In genomic region chr7:45436444-45436843, GRCm38 (mm10) we compare ENCODE assay signal across 15 mouse cellular contexts. TPM values are rescaled to one million over a fixed set of nuclear protein-coding genes. Genes with fewer than 3 reads are reported as not detected.
DNase-seq lines count a peak whose midpoint lies in the region; ATAC-seq lines count a peak whose summit lies in the region.
"Had no signal": no experiment of that assay in that cellular context is flagged by ENCODE, and none has a peak within 500 bp of the region (broad histone marks: within the 10 kb centered on the region; RNA-seq: fewer than 3 reads in every experiment).

No protein-coding gene starts in this region.

- H3K4me3 ChIP-seq in forebrain, embryonic 13.5 days, result no peak overlapping the region
- no peak overlapping the region for H3K4me3 ChIP-seq in forebrain, embryonic 16.5 days (replicated peaks; ENCODE audit: low read length)
- no peak overlapping the region for H3K4me3 ChIP-seq in kidney, embryonic 15.5 days (replicated peaks)
- H3K4me3 ChIP-seq in embryonic facial prominence, embryonic 10.5 days, result 0 out of 2 replicates have a peak overlapping the region, but pooled peaks have one; percentile 93
- H3K4me3 ChIP-seq in limb, embryonic 12.5 days (replicated peaks), result no peak overlapping the region

- H3K9me3 ChIP-seq in forebrain, embryonic 13.5 days (replicated peaks), result no peaks in the 10 kb centered on the region
- no peaks in the 10 kb centered on the region for H3K9me3 ChIP-seq in forebrain, embryonic 16.5 days (ENCODE audit: control insufficient read depth, low read length)
- H3K9me3 ChIP-seq in kidney, embryonic 15.5 days (replicated peaks), result no peaks in the 10 kb centered on the region
- H3K9me3 ChIP-seq in embryonic facial prominence, embryonic 10.5 days, result no peaks in the 10 kb centered on the region
- no peaks in the 10 kb centered on the region for H3K9me3 ChIP-seq in limb, embryonic 12.5 days

- peaks cover 45% of the 10 kb centered on the region for H3K4me1 ChIP-seq in forebrain, embryonic 13.5 days
- H3K4me1 ChIP-seq in forebrain, embryonic 16.5 days (replicated peaks; ENCODE audit: control insufficient read depth, insufficient read depth, low read length), result peaks cover 26% of the 10 kb centered on the region
- peaks cover 43% of the 10 kb centered on the region for H3K4me1 ChIP-seq in kidney, embryonic 15.5 days
- H3K4me1 ChIP-seq in embryonic facial prominence, embryonic 10.5 days, result peaks cover 49% of the 10 kb centered on the region
- peaks cover 43% of the 10 kb centered on the region for H3K4me1 ChIP-seq in limb, embryonic 12.5 days (replicated peaks)

- no peak overlapping the region for H3K27ac ChIP-seq in forebrain, embryonic 13.5 days
- no peak overlapping the region for H3K27ac ChIP-seq in forebrain, embryonic 16.5 days (ENCODE audit: low read length)
- no peak overlapping the region for H3K27ac ChIP-seq in kidney, embryonic 15.5 days
- no peak overlapping the region for H3K27ac ChIP-seq in embryonic facial prominence, embryonic 10.5 days (replicated peaks)
- no peak overlapping the region for H3K27ac ChIP-seq in limb, embryonic 12.5 days

- no peaks in the 10 kb centered on the region for H3K27me3 ChIP-seq in forebrain, embryonic 13.5 days
- H3K27me3 ChIP-seq in forebrain, embryonic 16.5 days (replicated peaks; ENCODE audit: control insufficient read depth, insufficient read depth, low read length), result no peaks in the 10 kb centered on the region
- no peaks in the 10 kb centered on the region for H3K27me3 ChIP-seq in kidney, embryonic 15.5 days
- H3K27me3 ChIP-seq in embryonic facial prominence, embryonic 10.5 days (replicated peaks; ENCODE audit: low read depth, poor library complexity, severe bottlenecking), result no peaks in the 10 kb centered on the region
- H3K27me3 ChIP-seq in limb, embryonic 12.5 days, result no peaks in the 10 kb centered on the region

- H3K36me3 ChIP-seq in forebrain, embryonic 13.5 days (ENCODE audit: poor library complexity, severe bottlenecking), result peaks cover 22% of the 10 kb centered on the region; the same call in 1 of the 2 replicates
- H3K36me3 ChIP-seq in forebrain, embryonic 16.5 days (ENCODE audit: control insufficient read depth, insufficient read depth), result no peaks in the 10 kb centered on the region
- peaks cover 32% of the 10 kb centered on the region for H3K36me3 ChIP-seq in kidney, embryonic 15.5 days
- H3K36me3 ChIP-seq in embryonic facial prominence, embryonic 10.5 days (replicated peaks), result peaks cover 38% of the 10 kb centered on the region
- H3K36me3 ChIP-seq in limb, embryonic 12.5 days, result peaks cover 31% of the 10 kb centered on the region

- no peak for ATAC-seq in forebrain, embryonic 13.5 days
- ATAC-seq in forebrain, embryonic 16.5 days, result no peak
- ATAC-seq in kidney, embryonic 15.5 days (replicated peaks; ENCODE audit: low FRiP score), result no peak
- no peak for ATAC-seq in limb, embryonic 12.5 days (ENCODE audit: insufficient number of reproducible peaks, insufficient read depth, low FRiP score, low TSS enrichment, low read depth)

- no peak overlapping the region for H3K4me2 ChIP-seq in forebrain, embryonic 13.5 days
- H3K4me2 ChIP-seq in forebrain, embryonic 16.5 days (ENCODE audit: low read length), result no peak overlapping the region
- peak overlapping the region; percentile 91; the same call in 1 of the 2 replicates for H3K4me2 ChIP-seq in kidney, embryonic 15.5 days
- H3K4me2 ChIP-seq in limb, embryonic 12.5 days, result peak overlapping the region; percentile 95

- 93% methylated on average over 5 of the region's 5 CpGs for WGBS in forebrain, embryonic 13.5 days
- 92% methylated on average over 5 of the region's 5 CpGs for WGBS in forebrain, embryonic 16.5 days
- WGBS in kidney, embryonic 15.5 days, result 94% methylated on average over 5 of the region's 5 CpGs
- WGBS in embryonic facial prominence, embryonic 10.5 days, result 93% methylated on average over 5 of the region's 5 CpGs
- WGBS in limb, embryonic 12.5 days, result 86% methylated on average over 5 of the region's 5 CpGs

- peak overlapping the region; percentile 84; the same call in 1 of the 2 replicates for H3K9ac ChIP-seq in forebrain, embryonic 13.5 days
- H3K9ac ChIP-seq in forebrain, embryonic 16.5 days (replicated peaks; ENCODE audit: low read depth, low read length), result no peak overlapping the region
- H3K9ac ChIP-seq in kidney, embryonic 15.5 days, result no peak overlapping the region
- 0 out of 2 replicates have a peak overlapping the region, but pooled peaks have one; percentile 1 for H3K9ac ChIP-seq in limb, embryonic 12.5 days (replicated peaks)

- DNase-seq in kidney, adult 11 months, result no peak
- DNase-seq in embryonic facial prominence, embryonic 10.5 days (ENCODE audit: low spot score), result no peak
- DNase-seq in embryo, embryonic 9.5 days (ENCODE audit: extremely low spot score), result no peak
- DNase-seq in adipocyte (ENCODE audit: low spot score), result no peak
- DNase-seq: adrenal gland, postnatal 10 days; cerebellum, adult 2 months; gastrocnemius, postnatal 25 days; lung, postnatal 4 days; right cerebral cortex, postnatal 4 days had no signal

RNA-seq across cellular contexts. Expression of gene Ruvbl2, which starts 1.5 kb away (rescaled TPM):
- polyA plus RNA-seq in forebrain, embryonic 13.5 days (2015; fragmentation: Nextera tagmentation; extraction: Ambion mirVana), result 153 and 173 TPM in 2 replicates
- 137 and 147 TPM in 2 replicates for polyA plus RNA-seq in forebrain, embryonic 16.5 days (2015; fragmentation: Nextera tagmentation; extraction: Ambion mirVana)
- polyA plus RNA-seq in kidney, embryonic 15.5 days (2015; fragmentation: Nextera tagmentation; extraction: Ambion mirVana), result 165 and 167 TPM in 2 replicates
- polyA plus RNA-seq in embryonic facial prominence, embryonic 10.5 days (2016; fragmentation: Nextera tagmentation; extraction: Ambion mirVana), result 227 TPM in 2 replicates
- 155 and 156 TPM in 2 replicates for polyA plus RNA-seq in limb, embryonic 12.5 days (2016; fragmentation: Nextera tagmentation; extraction: Ambion mirVana)

RNA-seq across cellular contexts. Expression of gene Gys1, which starts 1.8 kb away (rescaled TPM):
- polyA plus RNA-seq in forebrain, embryonic 13.5 days (2015; fragmentation: Nextera tagmentation; extraction: Ambion mirVana), result 20.9 and 23.0 TPM in 2 replicates
- polyA plus RNA-seq in forebrain, embryonic 16.5 days (2015; fragmentation: Nextera tagmentation; extraction: Ambion mirVana), result 19.9 and 21.6 TPM in 2 replicates
- 37.6 and 40.8 TPM in 2 replicates for polyA plus RNA-seq in kidney, embryonic 15.5 days (2015; fragmentation: Nextera tagmentation; extraction: Ambion mirVana)
- 44.2 and 45.5 TPM in 2 replicates for polyA plus RNA-seq in embryonic facial prominence, embryonic 10.5 days (2016; fragmentation: Nextera tagmentation; extraction: Ambion mirVana)
- 45.2 and 46.2 TPM in 2 replicates for polyA plus RNA-seq in limb, embryonic 12.5 days (2016; fragmentation: Nextera tagmentation; extraction: Ambion mirVana)

RNA-seq across cellular contexts. Expression of gene Lhb, which starts 15.8 kb away (rescaled TPM):
- polyA plus RNA-seq in forebrain, embryonic 13.5 days (2015; fragmentation: Nextera tagmentation; extraction: Ambion mirVana), result 0.44 and 1.1 TPM in 2 replicates
- 0.44 and 0.65 TPM in 2 replicates for polyA plus RNA-seq in forebrain, embryonic 16.5 days (2015; fragmentation: Nextera tagmentation; extraction: Ambion mirVana)
- polyA plus RNA-seq in kidney, embryonic 15.5 days (2015; fragmentation: Nextera tagmentation; extraction: Ambion mirVana), result not detected in 2 replicates
- 0.24 and 0.70 TPM in 2 replicates for polyA plus RNA-seq in embryonic facial prominence, embryonic 10.5 days (2016; fragmentation: Nextera tagmentation; extraction: Ambion mirVana)
- 0.33 TPM in 1 of 2 replicates, not detected in the other for polyA plus RNA-seq in limb, embryonic 12.5 days (2016; fragmentation: Nextera tagmentation; extraction: Ambion mirVana)
- polyA plus RNA-seq: C2C12; kidney, embryonic 16.5 days had no signal

RNA-seq across cellular contexts. Expression of gene Ntf5, which starts 22.9 kb away (rescaled TPM):
- polyA plus RNA-seq in forebrain, embryonic 13.5 days (2015; fragmentation: Nextera tagmentation; extraction: Ambion mirVana), result not detected in 2 replicates
- polyA plus RNA-seq in forebrain, embryonic 16.5 days (2015; fragmentation: Nextera tagmentation; extraction: Ambion mirVana), result 0.10 TPM in 1 of 2 replicates, not detected in the other
- polyA plus RNA-seq in kidney, embryonic 15.5 days (2015; fragmentation: Nextera tagmentation; extraction: Ambion mirVana), result 1.1 and 1.4 TPM in 2 replicates
- 2.8 TPM in 2 replicates for polyA plus RNA-seq in embryonic facial prominence, embryonic 10.5 days (2016; fragmentation: Nextera tagmentation; extraction: Ambion mirVana)
- polyA plus RNA-seq in limb, embryonic 12.5 days (2016; fragmentation: Nextera tagmentation; extraction: Ambion mirVana), result 3.9 and 5.6 TPM in 2 replicates

RNA-seq across cellular contexts. Expression of gene Ftl1, which starts 23.2 kb away (rescaled TPM):
- 6,730 and 6,791 TPM in 2 replicates for polyA plus RNA-seq in forebrain, embryonic 13.5 days (2015; fragmentation: Nextera tagmentation; extraction: Ambion mirVana)
- 5,701 and 5,899 TPM in 2 replicates for polyA plus RNA-seq in forebrain, embryonic 16.5 days (2015; fragmentation: Nextera tagmentation; extraction: Ambion mirVana)
- 4,509 and 4,690 TPM in 2 replicates for polyA plus RNA-seq in kidney, embryonic 15.5 days (2015; fragmentation: Nextera tagmentation; extraction: Ambion mirVana)
- 5,460 and 5,734 TPM in 2 replicates for polyA plus RNA-seq in embryonic facial prominence, embryonic 10.5 days (2016; fragmentation: Nextera tagmentation; extraction: Ambion mirVana)
- 4,887 and 4,953 TPM in 2 replicates for polyA plus RNA-seq in limb, embryonic 12.5 days (2016; fragmentation: Nextera tagmentation; extraction: Ambion mirVana)

Comparison
In these comparisons a context has a peak if more than half of its experiments do, and no peak if none do; other contexts are left out.
1. H3K9ac ChIP-seq: peak in forebrain, embryonic 13.5 days (single experiment) and limb, embryonic 12.5 days (single experiment); none in forebrain, embryonic 16.5 days (single experiment) and kidney, embryonic 15.5 days (single experiment).
2. H3K4me2 ChIP-seq: peak in kidney, embryonic 15.5 days (single experiment) and limb, embryonic 12.5 days (single experiment); none in forebrain, embryonic 13.5 days (single experiment) and forebrain, embryonic 16.5 days (single experiment).